Mouse (Mus musculus): ENCODE results near the gene Btn1a1. TPM values are rescaled to one million over a fixed set of nuclear protein-coding genes. Genes with fewer than 3 reads are reported as not detected.

Btn1a1 gene
- polyA plus RNA-seq, 1 experiment from 2014 or later, result 0.06 TPM

DNA sequence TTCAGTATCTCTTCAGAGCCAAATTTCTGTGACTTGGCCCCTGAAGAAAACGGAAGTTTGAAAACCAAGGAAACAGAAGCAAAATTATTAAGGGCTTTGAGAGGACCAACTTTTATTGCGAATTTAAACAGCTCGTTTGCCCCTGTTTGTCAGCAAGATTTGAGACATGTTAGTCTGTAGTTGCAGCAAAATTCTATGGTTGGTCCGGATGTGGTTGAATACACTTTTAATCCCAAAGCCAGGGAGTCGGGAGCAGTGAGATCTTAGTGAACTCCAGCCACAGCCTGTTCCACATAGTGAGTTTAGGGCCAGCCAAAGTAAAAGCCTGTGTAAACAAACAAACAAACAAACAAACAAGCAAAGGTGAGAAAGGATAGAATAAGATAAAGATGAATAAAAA, 32.5 kb downstream of the Btn1a1 start:
- ChIA-PET CTCF (interaction anchor here (1.0 to 3.4 kb wide), 10 partner anchors 8 to 97 kb away, joined by 3 to 21 read pairs (median 6); no protein-coding TSS in a partner anchor), POLR2A (interaction anchor here (0.6 to 1.3 kb wide), 3 partner anchors 92 to 1722 kb away, joined by 3 to 5 read pairs (median 3); no protein-coding TSS in a partner anchor)
- ATAC-seq (no peak), DNase-seq (ENCODE audit: low read depth, low spot score) (no peak)
- TF ChIP-seq CTCF (IDR thresholded peaks at IDR 0.05), result no peak
- H3K27me3 ChIP-seq, result no peaks in the 10 kb centered on the region
- in situ Hi-C loops (cut with MboI; ENCODE audit: low pct_unique_long_range_greater_than_20kb), result loop anchor here (5.0 to 25.0 kb wide), 5 partner anchors 89 to 1491 kb away; partner anchors contain the start of genes Hist1h1c, Hist1h2bb and Hist1h3c

DNA sequence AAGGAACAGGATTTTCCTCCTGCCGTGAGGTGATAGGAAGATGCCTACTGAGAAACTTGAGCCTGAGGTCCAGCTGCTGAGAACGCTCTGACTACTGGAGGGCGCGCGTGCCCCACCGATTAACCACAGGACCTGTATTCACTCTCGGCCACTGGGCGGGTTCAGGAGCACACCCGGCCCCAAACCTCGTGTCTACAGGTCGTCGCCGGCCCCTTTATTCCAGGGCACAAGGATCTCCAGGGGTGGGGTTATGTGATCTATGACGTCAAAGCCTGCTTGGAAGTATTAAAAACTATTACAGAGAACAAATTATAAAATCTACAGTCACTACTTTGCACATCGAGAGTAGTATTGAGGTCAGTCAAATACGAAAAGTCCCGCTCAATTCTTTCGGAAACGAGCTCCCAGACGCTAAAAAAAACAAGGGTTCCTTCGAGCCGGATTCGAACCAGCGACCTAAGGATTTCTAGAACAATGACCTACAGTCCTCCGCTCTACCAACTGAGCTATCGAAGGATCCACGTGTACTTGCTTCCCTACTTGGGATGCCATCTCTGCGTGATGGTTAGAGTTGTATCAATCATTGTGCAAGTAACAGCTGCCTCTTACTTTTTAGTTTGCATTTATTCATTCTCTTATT, 33.0 kb downstream of the Btn1a1 start:
- no peaks in the 10 kb centered on the region for H3K27me3 ChIP-seq
- ATAC-seq (peak; percentile 84), DNase-seq (ENCODE audit: low read depth, low spot score) (peak; percentile 84)
- TF ChIP-seq CTCF (IDR thresholded peaks at IDR 0.05), result peak; percentile 94
- POLR2A ChIA-PET, result interaction anchor here (0.6 to 1.3 kb wide), 3 partner anchors 92 to 1722 kb away, joined by 3 to 5 read pairs (median 3); no protein-coding TSS in a partner anchor
- CTCF ChIA-PET, result interaction anchor here (1.0 to 3.4 kb wide), 11 partner anchors 8 to 97 kb away, joined by 3 to 21 read pairs (median 4); no protein-coding TSS in a partner anchor
- in situ Hi-C loops (cut with MboI; ENCODE audit: low pct_unique_long_range_greater_than_20kb), result loop anchor here (5.0 to 25.0 kb wide), 5 partner anchors 90 to 1490 kb away; partner anchors contain the start of genes Hist1h1c, Hist1h2bb and Hist1h3c

- H3K27me3 ChIP-seq, result no peaks in the 10 kb centered on the region
- ChIA-PET POLR2A (no interaction called here), CTCF (interaction anchor here (1.0 to 3.4 kb wide), 6 partner anchors 13 to 98 kb away, joined by 3 to 21 read pairs (median 16); no protein-coding TSS in a partner anchor)
- ATAC-seq (peak; percentile 42), DNase-seq (ENCODE audit: low read depth, low spot score) (no peak)
- in situ Hi-C loops (cut with MboI; ENCODE audit: low pct_unique_long_range_greater_than_20kb), result loop anchor here (5.0 to 25.0 kb wide), 5 partner anchors 91 to 1489 kb away; partner anchors contain the start of genes Hist1h1c, Hist1h2bb and Hist1h3c
- TF ChIP-seq CTCF (IDR thresholded peaks at IDR 0.05), result no peak
Observed at GRCm38 (mm10) chr13:23431351-23431771, 34.3 kb downstream of the Btn1a1 start.

DNA sequence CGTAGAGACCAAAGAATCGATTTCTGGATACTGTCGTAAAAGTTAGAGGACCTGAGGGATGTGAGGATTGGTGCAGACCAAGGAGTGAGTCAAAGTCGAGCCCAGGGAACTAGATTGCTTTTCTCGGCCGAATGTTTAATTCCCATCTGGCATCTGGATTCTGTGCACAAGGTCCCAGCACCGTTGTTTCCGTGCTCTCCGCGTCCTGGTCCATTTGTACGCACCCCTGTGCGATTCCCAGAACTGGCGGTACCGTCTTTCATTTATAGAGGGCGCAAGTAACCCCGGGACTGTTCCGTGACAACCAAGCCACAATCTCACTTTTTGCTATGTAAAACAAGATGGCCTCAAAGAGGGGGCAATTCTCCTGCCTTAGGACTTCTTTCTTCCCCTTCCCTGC, 35.0 kb downstream of the Btn1a1 start:
- TF ChIP-seq CTCF (IDR thresholded peaks at IDR 0.05), result peak; percentile 53
- DNase-seq (ENCODE audit: low read depth, low spot score), result no peak
- no peaks in the 10 kb centered on the region for H3K27me3 ChIP-seq
- ChIA-PET POLR2A (no interaction called here), CTCF (interaction anchor here (1.3 to 3.4 kb wide), 4 partner anchors 19 to 99 kb away, joined by 5 to 21 read pairs (median 19); no protein-coding TSS in a partner anchor)
- peak; percentile 18 for ATAC-seq
- in situ Hi-C loops (cut with MboI; ENCODE audit: low pct_unique_long_range_greater_than_20kb), result loop anchor here (5.0 to 25.0 kb wide), 5 partner anchors 92 to 1488 kb away; partner anchors contain the start of genes Hist1h1c, Hist1h2bb and Hist1h3c

GRCm38 (mm10) chr13:23429771-23430380, 35.8 kb downstream of the Btn1a1 start:
- in situ Hi-C loops (cut with MboI; ENCODE audit: low pct_unique_long_range_greater_than_20kb), result loop anchor here (5.0 to 25.0 kb wide), 7 partner anchors 92 to 1715 kb away; partner anchors contain the start of genes Hist1h1c, Hist1h2ai, Hist1h2bb and Hist1h2bl
- ChIA-PET CTCF (no interaction called here), POLR2A (no interaction called here)
- no peak for TF ChIP-seq CTCF (IDR thresholded peaks at IDR 0.05)
- no peak for DNase-seq (ENCODE audit: low read depth, low spot score)
- no peaks in the 10 kb centered on the region for H3K27me3 ChIP-seq
- no peak for ATAC-seq

GRCm38 (mm10) chr13:23428166-23428993, 37.3 kb downstream of the Btn1a1 start:
- no peak for ATAC-seq
- in situ Hi-C loops (cut with MboI; ENCODE audit: low pct_unique_long_range_greater_than_20kb), result loop anchor here (5.0 to 25.0 kb wide), 3 partner anchors 309 to 1714 kb away; partner anchors contain the start of genes Hist1h1c, Hist1h2ai, Hist1h2bb and Hist1h2bl
- DNase-seq (ENCODE audit: low read depth, low spot score), result no peak
- POLR2A ChIA-PET, result interaction anchor here (0.6 kb wide), 1 partner anchor 8 kb away, joined by 3 read pairs; no protein-coding TSS in a partner anchor
- H3K27me3 ChIP-seq, result no peaks in the 10 kb centered on the region
- CTCF ChIA-PET, result interaction anchor here (0.8 to 1.6 kb wide), 2 partner anchors 97 to 170 kb away, joined by 3 to 7 read pairs; no protein-coding TSS in a partner anchor
- no peak for TF ChIP-seq CTCF (IDR thresholded peaks at IDR 0.05)

DNA sequence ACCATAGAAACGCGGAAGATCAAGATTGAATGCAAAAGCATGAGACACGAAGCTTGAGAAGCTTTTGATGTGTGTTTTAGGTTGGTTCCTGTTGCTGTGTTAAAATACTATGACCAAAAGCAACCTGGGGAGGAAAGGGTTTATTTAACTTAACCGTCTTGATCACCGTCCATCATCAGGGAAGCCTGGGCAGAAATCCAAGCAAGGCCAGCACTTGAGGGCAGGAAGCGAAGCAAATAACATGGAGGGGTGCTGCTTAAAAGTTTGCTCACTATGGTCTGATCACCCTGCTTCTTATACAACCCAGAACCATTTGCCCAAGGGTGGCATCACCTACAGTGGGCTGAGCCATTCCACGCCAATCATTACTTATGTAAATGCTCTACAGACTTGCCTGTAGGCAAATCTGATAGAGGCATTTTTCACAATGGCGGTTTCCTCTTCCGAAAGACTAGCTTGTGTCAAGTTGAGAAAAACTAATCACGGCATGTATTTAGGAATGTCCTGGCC, 38.2 kb downstream of the Btn1a1 start:
- TF ChIP-seq CTCF (IDR thresholded peaks at IDR 0.05), result no peak
- DNase-seq (ENCODE audit: low read depth, low spot score) (no peak), ATAC-seq (no peak)
- H3K27me3 ChIP-seq, result no peaks in the 10 kb centered on the region
- in situ Hi-C loops (cut with MboI; ENCODE audit: low pct_unique_long_range_greater_than_20kb), result loop anchor here (5.0 to 25.0 kb wide), 3 partner anchors 310 to 1713 kb away; partner anchors contain the start of genes Hist1h1c, Hist1h2ai, Hist1h2bb and Hist1h2bl
- POLR2A ChIA-PET, result no interaction called here
- CTCF ChIA-PET, result interaction anchor here (1.6 to 2.6 kb wide), 3 partner anchors 9 to 97 kb away, joined by 5 to 9 read pairs (median 7); no protein-coding TSS in a partner anchor

GRCm38 (mm10) chr13:23426922-23427321, 38.8 kb downstream of the Btn1a1 start:
- ChIA-PET CTCF (interaction anchor here (1.6 to 2.6 kb wide), 3 partner anchors 10 to 98 kb away, joined by 5 to 9 read pairs (median 7); no protein-coding TSS in a partner anchor), POLR2A (no interaction called here)
- ATAC-seq (no peak), DNase-seq (ENCODE audit: low read depth, low spot score) (no peak)
- in situ Hi-C loops (cut with MboI; ENCODE audit: low pct_unique_long_range_greater_than_20kb), result loop anchor here (5.0 to 25.0 kb wide), 3 partner anchors 310 to 1712 kb away; partner anchors contain the start of genes Hist1h1c, Hist1h2ai, Hist1h2bb and Hist1h2bl
- no peaks in the 10 kb centered on the region for H3K27me3 ChIP-seq
- TF ChIP-seq CTCF (IDR thresholded peaks at IDR 0.05), result no peak

GRCm38 (mm10) chr13:23426335-23426734, 39.4 kb downstream of the Btn1a1 start:
- ATAC-seq, result no peak
- CTCF ChIA-PET, result interaction anchor here (1.8 to 3.0 kb wide), 4 partner anchors 10 to 99 kb away, joined by 5 to 18 read pairs (median 12); no protein-coding TSS in a partner anchor
- TF ChIP-seq CTCF (IDR thresholded peaks at IDR 0.05), result no peak
- in situ Hi-C loops (cut with MboI; ENCODE audit: low pct_unique_long_range_greater_than_20kb), result loop anchor here (5.0 to 25.0 kb wide), 3 partner anchors 311 to 1712 kb away; partner anchors contain the start of genes Hist1h1c, Hist1h2ai, Hist1h2bb and Hist1h2bl
- POLR2A ChIA-PET, result no interaction called here
- no peaks in the 10 kb centered on the region for H3K27me3 ChIP-seq
- no peak for DNase-seq (ENCODE audit: low read depth, low spot score)
